Mouse (Mus musculus) liver, embryonic 13.5 days (tissue): Measurements from ENCODE around the gene Polr3e. TPM values are rescaled to one million over a fixed set of nuclear protein-coding genes. Genes with fewer than 3 reads are reported as not detected.
A peak's percentile ranks its signal among the peaks of the same experiment; 100 is the strongest.
"Not testable (repeated sequence)": the region's sequence is repeated elsewhere in the genome, so short reads cannot be mapped to it uniquely, and the experiment has no call there.

Experiments
- ATAC-seq: fragments of 200-750 bp; cut with Nextera tagmentation; 2 replicates; pipeline ENCODE4 v1.8.0; 2017; ENCODE audit warnings: low read depth, mild to moderate bottlenecking, moderate number of reproducible peaks, moderate library complexity
- DNase-seq: peaks from one replicate; pipeline ENCODE4 v3.0.0; 2022
- H3K27ac ChIP-seq: fragments of 300-500 bp; sonication (generic); 2 replicates; pipeline ENCODE4 v1.5.1; 2015; ENCODE audit warnings: moderate library complexity, mild to moderate bottlenecking, inconsistent platforms
- H3K27me3 ChIP-seq: fragments of 300-500 bp; sonication (generic); 2 replicates; pipeline ENCODE4 v1.6.1; 2015; ENCODE audit warnings: mild to moderate bottlenecking, inconsistent platforms
- H3K36me3 ChIP-seq: fragments of 300-500 bp; sonication (generic); 2 replicates; pipeline ENCODE4 v1.6.1; 2015; ENCODE audit warnings: mild to moderate bottlenecking, inconsistent platforms
- H3K4me1 ChIP-seq: fragments of 300-500 bp; sonication (generic); replicated peaks from 2 replicates; pipeline ENCODE4 v1.6.1; 2015; ENCODE audit warnings: inconsistent platforms
- H3K4me2 ChIP-seq: fragments of 300-500 bp; sonication (generic); 2 replicates; pipeline ENCODE4 v1.6.1; 2015; ENCODE audit warnings: inconsistent platforms, mild to moderate bottlenecking, moderate library complexity
- H3K4me3 ChIP-seq: fragments of 300-500 bp; sonication (generic); replicated peaks from 2 replicates; pipeline ENCODE4 v1.5.1; 2015; ENCODE audit warnings: mild to moderate bottlenecking, inconsistent platforms
- H3K9ac ChIP-seq: fragments of 300-500 bp; sonication (generic); 2 replicates; pipeline ENCODE4 v1.6.1; 2015; ENCODE audit warnings: mild to moderate bottlenecking, inconsistent platforms
- H3K9me3 ChIP-seq: fragments of 300-500 bp; sonication (generic); replicated peaks from 2 replicates; pipeline ENCODE4 v1.6.1; 2016; ENCODE audit warnings: inconsistent platforms
- WGBS: fragments of 180-500 bp; shearing (Covaris S2); methylation state at CpG from one replicate; pipeline ENCODE4 v1.1.7; 2015; ENCODE audit not compliant: insufficient replicate concordance; 5-methylcytosine and 5-hydroxymethylcytosine counted together
- polyA plus RNA-seq: library from polyadenylated mRNA; unstranded; fragments of >200 nt; fragmentation: Nextera tagmentation; extraction: Ambion mirVana; gene quantifications from 2 replicates; pipeline ENCODE4 v1.2.1, GENCODE M21; 2015

Polr3e gene
- polyA plus RNA-seq, 1 experiment from 2014 or later: 19.3 TPM

DNA sequence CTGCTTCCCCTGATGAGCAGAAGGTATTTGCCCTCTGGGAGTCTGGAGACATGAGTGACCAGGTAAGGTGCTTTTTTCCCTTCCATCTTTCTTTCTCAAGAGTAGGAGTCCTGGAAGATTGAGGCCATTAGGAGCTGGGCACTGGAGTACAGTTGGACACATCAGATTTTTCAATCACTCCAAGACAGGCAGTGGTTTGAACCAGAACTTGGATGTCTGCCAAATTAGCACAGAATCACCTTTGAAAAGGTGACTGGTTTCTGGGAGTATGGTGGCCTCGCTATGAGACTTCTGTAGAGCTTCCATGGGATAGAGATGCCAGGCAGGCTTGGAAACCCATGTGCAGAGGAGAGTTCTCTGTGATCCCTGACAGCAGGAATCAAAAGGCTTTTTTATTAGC is 25.0 kb downstream of the Polr3e start:
- Histone ChIP-seq H3K36me3 (peaks cover 86% of the 10 kb centered on the region), H3K4me3 (no peak overlapping the region), H3K4me2 (no peak overlapping the region), H3K9ac (no peak overlapping the region), H3K27me3 (no peaks in the 10 kb centered on the region), H3K27ac (no peak overlapping the region), H3K9me3 (no peaks in the 10 kb centered on the region), H3K4me1 (no peaks in the 10 kb centered on the region)
- ATAC-seq (no peak), DNase-seq (no peak)
- 83% methylated on average over 1 of the region's 1 CpGs for WGBS

DNA sequence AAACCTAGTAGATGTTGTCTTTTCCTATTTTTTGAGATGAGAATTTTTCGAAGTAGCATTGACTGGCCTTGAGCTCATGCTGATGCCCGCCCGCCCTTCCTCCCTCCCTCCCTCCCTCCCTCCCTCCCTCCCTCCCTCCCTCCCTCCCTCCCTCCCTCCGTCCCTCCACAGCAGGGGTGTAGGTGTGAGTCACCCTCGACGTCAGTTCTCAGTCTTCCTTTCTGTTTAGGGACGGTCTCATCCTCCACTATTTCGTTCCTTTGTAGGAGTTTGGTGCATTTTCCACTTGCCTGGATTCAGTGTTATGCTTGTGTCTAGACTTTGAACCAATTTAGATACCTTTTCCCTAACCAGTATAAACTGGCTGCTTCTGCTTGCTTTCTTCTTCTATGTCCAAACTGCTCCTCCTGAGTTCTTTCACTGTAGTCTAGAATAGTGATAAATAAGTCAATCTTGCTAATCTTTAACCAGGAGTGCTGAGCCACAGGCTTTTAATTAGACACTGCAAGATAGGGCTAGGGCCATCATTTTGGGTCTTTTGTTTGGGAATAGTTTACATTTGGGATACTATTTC is 26.5 kb downstream of the Polr3e start:
- 56% methylated on average over 8 of the region's 8 CpGs for WGBS
- Histone ChIP-seq H3K27me3 (no peaks in the 10 kb centered on the region), H3K27ac (no peak overlapping the region), H3K4me1 (no peaks in the 10 kb centered on the region), H3K36me3 (peaks cover 84% of the 10 kb centered on the region), H3K4me3 (no peak overlapping the region), H3K9me3 (no peaks in the 10 kb centered on the region), H3K9ac (no peak overlapping the region), H3K4me2 (no peak overlapping the region)
- ATAC-seq (no peak), DNase-seq (no peak)

DNA sequence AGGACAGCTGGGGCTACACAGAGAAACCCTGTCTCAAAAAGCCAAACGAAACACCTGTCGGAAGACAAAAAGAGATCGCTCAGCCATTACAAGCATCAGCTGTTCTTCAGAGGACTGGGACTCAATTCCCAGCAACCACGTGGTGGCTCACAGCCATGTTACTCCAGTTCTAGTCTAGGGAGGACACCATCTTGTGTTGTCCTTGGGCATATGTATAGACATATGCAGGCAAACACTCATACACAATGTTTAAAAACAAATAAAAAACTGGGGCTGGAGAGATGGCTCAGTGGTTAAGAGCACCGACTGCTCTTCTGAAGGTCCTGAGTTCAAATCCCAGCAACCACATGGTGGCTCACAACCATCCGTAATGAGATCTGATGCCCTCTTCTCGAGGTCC is 36.0 kb downstream of the Polr3e start:
- 85% methylated on average over 7 of the region's 7 CpGs for whole genome bisulfite sequencing
- H3K9me3 ChIP-seq, DNase-seq, H3K27ac ChIP-seq, H3K4me2 ChIP-seq, H3K4me1 ChIP-seq, H3K9ac ChIP-seq, H3K4me3 ChIP-seq, H3K27me3 ChIP-seq: not testable (repeated sequence)
- ATAC-seq: peak; percentile 11; the same call in 1 of the 2 replicates
- H3K36me3 ChIP-seq: peaks cover 62% of the 10 kb centered on the region

DNA sequence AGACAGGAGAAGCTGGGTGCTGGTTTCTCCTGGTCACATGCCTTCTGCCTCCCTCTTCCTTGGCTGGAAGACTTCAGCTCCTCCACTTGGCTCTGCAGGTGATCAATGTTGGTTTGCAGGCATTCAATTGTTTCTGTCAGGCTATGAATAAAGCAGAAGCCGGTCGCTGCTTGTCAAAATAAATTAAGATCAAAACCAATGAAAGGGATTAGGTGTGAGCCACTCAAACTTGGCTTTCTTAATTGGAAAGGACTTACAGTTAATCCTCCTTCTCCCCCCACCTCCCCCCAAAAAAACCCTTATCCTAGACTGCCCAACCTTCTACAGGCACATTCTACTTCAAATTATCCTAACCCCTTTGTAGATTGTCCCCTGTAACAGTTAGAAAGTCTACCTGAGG is 42.6 kb downstream of the Polr3e start:
- DNase-seq (no peak), ATAC-seq (no peak)
- Histone ChIP-seq H3K27me3 (no peaks in the 10 kb centered on the region), H3K27ac (no peak overlapping the region), H3K4me2 (no peak overlapping the region), H3K9ac (no peak overlapping the region), H3K4me3 (no peak overlapping the region), H3K36me3 (peaks cover 88% of the 10 kb centered on the region), H3K4me1 (peaks cover 11% of the 10 kb centered on the region; the same call in 1 of the 2 replicates), H3K9me3 (no peaks in the 10 kb centered on the region)
- WGBS: 91% methylated on average over 2 of the region's 2 CpGs

GRCm38 (mm10) chr7:120960601-120961000 is 43.1 kb downstream of the Polr3e start:
- no peak overlapping the region for H3K27ac ChIP-seq
- no peaks in the 10 kb centered on the region for H3K9me3 ChIP-seq
- no peaks in the 10 kb centered on the region for H3K27me3 ChIP-seq
- no peak overlapping the region for H3K4me2 ChIP-seq
- H3K4me1 ChIP-seq: peaks cover 13% of the 10 kb centered on the region; the same call in 1 of the 2 replicates
- H3K4me3 ChIP-seq: no peak overlapping the region
- ATAC-seq: no peak
- no peak overlapping the region for H3K9ac ChIP-seq
- no peak for DNase-seq
- WGBS: 87% methylated on average over 6 of the region's 6 CpGs
- H3K36me3 ChIP-seq: peaks cover 84% of the 10 kb centered on the region

GRCm38 (mm10) chr7:120961893-120962292 is 44.3 kb downstream of the Polr3e start:
- peaks cover 14% of the 10 kb centered on the region for H3K4me1 ChIP-seq
- H3K9me3 ChIP-seq: no peaks in the 10 kb centered on the region
- no peak overlapping the region for H3K4me3 ChIP-seq
- H3K9ac ChIP-seq: no peak overlapping the region
- H3K36me3 ChIP-seq: peaks cover 80% of the 10 kb centered on the region
- DNase-seq (no peak), ATAC-seq (no peak)
- H3K4me2 ChIP-seq: no peak overlapping the region
- H3K27me3 ChIP-seq: no peaks in the 10 kb centered on the region
- H3K27ac ChIP-seq: no peak overlapping the region
- 74% methylated on average over 3 of the region's 3 CpGs for WGBS

DNA sequence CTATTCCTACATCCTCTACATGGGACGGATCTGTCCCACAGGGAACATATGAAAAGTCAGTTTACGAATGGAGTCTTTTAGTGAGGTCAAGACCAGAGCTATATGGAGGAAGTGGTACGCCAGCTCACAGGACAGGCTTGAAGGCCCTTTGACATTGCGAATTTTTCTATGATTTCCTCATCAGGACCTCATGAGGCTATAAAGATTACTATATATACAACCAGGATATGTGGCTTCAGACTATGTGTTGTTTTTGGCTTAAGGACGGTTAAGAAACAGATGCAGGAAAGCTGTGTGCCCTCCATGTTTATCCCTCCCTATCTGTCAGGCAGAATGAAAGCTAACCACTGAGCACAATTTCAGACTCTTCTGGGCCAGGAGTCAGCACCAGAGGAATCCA is 45.6 kb downstream of the Polr3e start:
- H3K4me3 ChIP-seq: no peak overlapping the region
- no peak overlapping the region for H3K9ac ChIP-seq
- DNase-seq (no peak), ATAC-seq (no peak)
- WGBS: 83% methylated on average over 5 of the region's 5 CpGs
- H3K4me2 ChIP-seq: no peak overlapping the region
- no peaks in the 10 kb centered on the region for H3K27me3 ChIP-seq
- H3K4me1 ChIP-seq: peaks cover 27% of the 10 kb centered on the region
- H3K9me3 ChIP-seq: no peaks in the 10 kb centered on the region
- peaks cover 80% of the 10 kb centered on the region for H3K36me3 ChIP-seq
- H3K27ac ChIP-seq: no peak overlapping the region

- Histone ChIP-seq H3K4me3 (peak overlapping the region; percentile 33), H3K9ac (peak overlapping the region; percentile 65), H3K4me1 (peaks cover 79% of the 10 kb centered on the region), H3K36me3 (peaks cover 41% of the 10 kb centered on the region), H3K4me2 (peak overlapping the region; percentile 61), H3K27me3 (no peaks in the 10 kb centered on the region), H3K27ac (peak overlapping the region; percentile 91), H3K9me3 (no peaks in the 10 kb centered on the region)
- peak; percentile 99 for ATAC-seq
- peak; percentile 70 for DNase-seq
- 23% methylated on average over 7 of the region's 7 CpGs for WGBS
These were observed 51.7 kb downstream of the Polr3e start for GRCm38 (mm10) chr7:120969221-120969620.

- no peaks in the 10 kb centered on the region for H3K9me3 ChIP-seq
- peaks cover 34% of the 10 kb centered on the region for H3K36me3 ChIP-seq
- H3K4me1 ChIP-seq: peaks cover 85% of the 10 kb centered on the region
- H3K4me2 ChIP-seq: peak overlapping the region; percentile 61
- peak overlapping the region; percentile 41; the same call in 1 of the 2 replicates for H3K9ac ChIP-seq
- no peak overlapping the region for H3K4me3 ChIP-seq
- H3K27ac ChIP-seq: peak overlapping the region; percentile 91
- ATAC-seq: no peak
- 81% methylated on average over 5 of the region's 5 CpGs for WGBS
- no peaks in the 10 kb centered on the region for H3K27me3 ChIP-seq
- no peak for DNase-seq
These were observed 52.6 kb downstream of the Polr3e start for GRCm38 (mm10) chr7:120970112-120970511.

DNA sequence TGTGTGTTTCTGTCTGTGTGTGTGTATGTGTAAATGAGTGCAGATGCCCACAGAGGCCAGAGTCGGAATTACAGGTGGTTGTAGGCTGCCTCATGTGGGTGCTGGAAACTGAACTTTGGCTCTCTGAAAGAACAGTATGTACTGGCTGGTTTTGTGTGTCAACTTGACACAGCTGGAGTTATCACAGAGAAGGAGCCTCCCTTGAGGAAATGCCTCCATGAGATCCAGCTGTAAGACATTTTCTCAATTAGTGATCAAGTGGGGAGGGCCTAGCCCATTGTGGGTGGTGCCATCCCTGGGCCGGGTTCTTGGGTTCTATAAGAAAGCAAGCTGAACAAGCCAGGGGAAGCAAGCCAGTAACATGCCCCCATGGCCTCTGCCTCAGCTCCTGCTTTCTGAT is 54.9 kb downstream of the Polr3e start:
- ATAC-seq, H3K27me3 ChIP-seq, H3K4me3 ChIP-seq, DNase-seq, H3K9me3 ChIP-seq, H3K9ac ChIP-seq: not testable (repeated sequence)
- H3K4me1 ChIP-seq: peaks cover 96% of the 10 kb centered on the region
- peak overlapping the region; percentile 13; the same call in 1 of the 2 replicates for H3K4me2 ChIP-seq
- WGBS: 71% methylated on average over 2 of the region's 2 CpGs
- peaks cover 19% of the 10 kb centered on the region for H3K36me3 ChIP-seq
- H3K27ac ChIP-seq: peak overlapping the region; percentile 91

- Histone ChIP-seq H3K9me3 (no peaks in the 10 kb centered on the region), H3K27ac (peak overlapping the region; percentile 91), H3K36me3 (peaks cover 14% of the 10 kb centered on the region), H3K27me3 (no peaks in the 10 kb centered on the region), H3K9ac (peak overlapping the region; percentile 36; the same call in 1 of the 2 replicates), H3K4me1 (peaks cover 96% of the 10 kb centered on the region), H3K4me2 (peak overlapping the region; percentile 26; the same call in 1 of the 2 replicates), H3K4me3 (no peak overlapping the region)
- ATAC-seq (no peak), DNase-seq (no peak)
- WGBS: 81% methylated on average over 3 of the region's 3 CpGs
These were observed 56.5 kb downstream of the Polr3e start for GRCm38 (mm10) chr7:120974001-120974400.

DNA sequence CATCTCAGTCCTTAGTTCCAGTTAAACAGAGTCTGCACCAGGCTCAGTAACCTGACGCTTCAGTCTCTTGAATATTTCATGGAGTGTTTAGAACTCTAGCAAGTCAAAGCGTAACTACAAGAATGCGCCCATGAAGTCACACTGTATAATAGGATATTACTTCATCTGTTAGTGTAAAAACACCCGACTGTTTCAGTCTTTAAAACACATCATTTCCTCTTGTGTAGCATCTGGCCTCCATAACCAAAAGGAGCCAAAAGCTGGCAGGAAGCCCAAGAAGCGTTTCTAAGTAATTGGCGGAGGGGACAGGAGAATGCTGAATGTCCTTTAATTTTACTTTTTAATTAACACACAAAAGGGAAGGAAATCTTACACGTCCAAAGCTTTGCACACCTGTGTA is 59.5 kb downstream of the Polr3e start:
- H3K4me2 ChIP-seq: peak overlapping the region; percentile 83
- ATAC-seq (no peak), DNase-seq (no peak)
- H3K36me3 ChIP-seq: peaks cover 12% of the 10 kb centered on the region
- H3K4me3 ChIP-seq: peak overlapping the region; percentile 6; the same call in 1 of the 2 replicates
- peak overlapping the region; percentile 95; the same call in 1 of the 2 replicates for H3K9ac ChIP-seq
- no peaks in the 10 kb centered on the region for H3K27me3 ChIP-seq
- 74% methylated on average over 7 of the region's 7 CpGs for WGBS
- peak overlapping the region; percentile 98 for H3K27ac ChIP-seq
- H3K4me1 ChIP-seq: peaks cover 77% of the 10 kb centered on the region
- no peaks in the 10 kb centered on the region for H3K9me3 ChIP-seq
